In genomic region chr2:77876331-77876730, GRCm38 (mm10) we compare ENCODE assay signal across 29 mouse cellular contexts. TPM values are rescaled to one million over a fixed set of nuclear protein-coding genes. Genes with fewer than 3 reads are reported as not detected.
"Had no signal": no experiment of that assay in that cellular context is flagged by ENCODE, and none has a peak within 500 bp of the region (broad histone marks: within the 10 kb centered on the region; RNA-seq: fewer than 3 reads in every experiment).

No protein-coding gene starts in this region.

- H3K4me3 ChIP-seq: gastrocnemius, adult 2 months; heart, adult 2 months; heart, embryonic 13.5 days; heart, embryonic 15.5 days; hindbrain, embryonic 10.5 days; hindbrain, embryonic 12.5 days; intestine, embryonic 15.5 days; layer of hippocampus, adult 2 months; left cerebral cortex, adult 2 months; limb, embryonic 12.5 days; liver, embryonic 13.5 days; liver, embryonic 15.5 days had no signal

- DNase-seq: gastrocnemius, adult 2 months; gastrocnemius, postnatal 10 days; gastrocnemius, postnatal 25 days; heart, adult 2 months; heart, postnatal 14 days; heart, postnatal 4 days; kidney, adult 18-20 months; kidney, adult 8-10 months; kidney, postnatal 10 days; kidney, postnatal 25 days; kidney, postnatal 4 days; liver; liver, embryonic 13.5 days had no signal

- H3K4me1 ChIP-seq: heart, embryonic 13.5 days; heart, embryonic 15.5 days; hindbrain, embryonic 10.5 days; hindbrain, embryonic 12.5 days; intestine, embryonic 15.5 days; limb, embryonic 12.5 days; liver, embryonic 13.5 days; liver, embryonic 15.5 days had no signal

- H3K27me3 ChIP-seq: heart, embryonic 13.5 days; heart, embryonic 15.5 days; hindbrain, embryonic 12.5 days; intestine, embryonic 15.5 days; limb, embryonic 12.5 days; liver, embryonic 13.5 days; liver, embryonic 15.5 days had no signal

- H3K9me3 ChIP-seq: heart, embryonic 13.5 days; heart, embryonic 15.5 days; hindbrain, embryonic 10.5 days; hindbrain, embryonic 12.5 days; intestine, embryonic 15.5 days; limb, embryonic 12.5 days; liver, embryonic 13.5 days; liver, embryonic 15.5 days had no signal

- H3K36me3 ChIP-seq: heart, embryonic 13.5 days; heart, embryonic 15.5 days; hindbrain, embryonic 10.5 days; hindbrain, embryonic 12.5 days; intestine, embryonic 15.5 days; limb, embryonic 12.5 days; liver, embryonic 13.5 days; liver, embryonic 15.5 days had no signal

- ATAC-seq: hindbrain, embryonic 16.5 days; inflammation-experienced regulatory T-cells, adult 6 months; intestine, embryonic 15.5 days; intestine, postnatal 0 days had no signal

- H3K4me2 ChIP-seq: heart, embryonic 11.5 days; heart, embryonic 13.5 days; heart, embryonic 15.5 days; hindbrain, embryonic 12.5 days; hindbrain, embryonic 14.5 days; intestine, embryonic 15.5 days; limb, embryonic 12.5 days; liver, embryonic 11.5 days; liver, embryonic 13.5 days; liver, embryonic 15.5 days had no signal

- H3K27ac ChIP-seq: gastrocnemius, adult 2 months; heart, adult 2 months; heart, embryonic 13.5 days; heart, embryonic 15.5 days; hindbrain, embryonic 10.5 days; hindbrain, embryonic 12.5 days; hindbrain, embryonic 14.5 days; intestine, embryonic 15.5 days; layer of hippocampus, adult 2 months; left cerebral cortex, adult 2 months; limb, embryonic 12.5 days; liver, embryonic 13.5 days; liver, embryonic 15.5 days had no signal

- H3K9ac ChIP-seq: heart, embryonic 13.5 days; heart, embryonic 15.5 days; hindbrain, embryonic 12.5 days; hindbrain, embryonic 14.5 days; intestine, embryonic 15.5 days; limb, embryonic 12.5 days; liver, embryonic 13.5 days; liver, embryonic 15.5 days had no signal

RNA-seq across cellular contexts. Expression of gene Zfp385b, which starts 56.9 kb away (rescaled TPM):
- total RNA-seq: granulocyte monocyte progenitor cell, adult 5-6 weeks had no signal
- polyA plus RNA-seq: inflammation-experienced regulatory T-cells, adult 6 months had no signal
